Mouse (Mus musculus): Measurements from ENCODE around the gene Mrpl16.

DNA sequence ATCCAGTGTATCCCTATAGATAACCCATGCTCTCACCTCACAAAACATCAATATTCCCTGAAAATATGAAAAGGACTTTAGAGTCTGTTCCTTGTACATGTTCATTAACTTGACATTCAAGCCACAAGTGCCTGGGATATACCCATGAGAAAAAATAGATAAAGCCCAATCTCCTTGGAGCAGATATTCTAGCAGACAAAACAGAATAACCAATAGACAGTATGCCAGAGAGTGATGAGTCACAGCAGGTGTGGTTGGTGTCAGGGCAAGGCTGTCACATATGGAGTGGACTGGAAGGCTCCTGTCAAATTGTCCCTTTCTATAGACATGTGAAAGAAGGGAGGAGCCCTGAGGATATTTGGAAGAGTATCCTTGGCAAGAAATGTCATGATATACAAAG, 24.5 kb upstream of the Mrpl16 start:
- TF ChIP-seq CTCF (IDR thresholded peaks at IDR 0.05; ENCODE audit: low read depth, low read length), result no peak
- no peak for TF ChIP-seq POLR2A (IDR thresholded peaks at IDR 0.05; ENCODE audit: borderline replicate concordance, low read depth, low read length)

Data from bone marrow macrophage, adult 2 months (primary cell).